Mouse (Mus musculus): ENCODE measurements at regions not wholly inside any gene's neighbourhood (a gene's known extent, or its start where the extent isn't known, plus 50 kb on each side); places are given as distances from the start of the nearest gene placed in this dataset.

DNA sequence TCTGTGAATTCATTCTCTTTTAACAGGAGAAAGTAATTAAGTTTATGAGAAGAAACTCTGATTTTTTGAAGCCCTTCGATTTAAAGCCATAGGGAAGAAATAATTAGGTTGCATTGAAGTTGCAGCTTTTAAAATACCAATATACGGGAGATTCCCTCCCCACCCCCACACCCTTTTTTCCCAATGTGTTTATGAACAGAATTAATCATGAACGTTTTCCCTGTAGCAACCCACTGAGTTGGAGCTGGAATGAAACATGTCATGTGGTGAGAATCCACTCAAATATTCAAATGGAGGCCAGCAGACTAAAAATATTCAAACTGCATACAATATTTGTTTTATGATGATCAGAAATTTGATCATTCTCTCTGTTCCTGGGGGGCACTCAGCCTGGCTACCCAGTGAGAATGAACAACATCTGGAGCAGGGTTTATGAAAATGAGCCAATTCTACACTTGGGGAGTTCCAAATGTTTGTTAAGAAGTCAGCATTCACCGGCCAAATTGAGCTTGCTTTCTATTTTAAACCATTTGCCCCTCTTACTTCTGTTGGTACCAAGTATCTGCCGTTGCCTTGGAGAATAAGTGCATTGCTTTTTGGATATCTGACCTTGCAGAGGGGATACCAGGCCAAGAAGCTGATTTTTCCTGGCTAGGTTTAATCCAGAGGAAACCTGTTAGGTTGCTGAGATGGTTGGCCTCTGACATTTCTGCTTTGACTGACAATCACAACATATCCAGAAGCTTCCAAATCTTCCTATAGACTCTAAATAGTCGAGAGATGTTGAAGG is 127.8 kb upstream of the Arhgap20 start:
- Histone ChIP-seq H3K36me3 (ENCODE audit: control insufficient read depth, insufficient read depth, low read length) (no peaks in the 10 kb centered on the region), H3K4me1 (ENCODE audit: control insufficient read depth, insufficient read depth, low read length) (no peaks in the 10 kb centered on the region), H3K4me3 (ENCODE audit: insufficient read depth, low read depth, low read length) (no peak overlapping the region), H3K27me3 (replicated peaks; ENCODE audit: control insufficient read depth, insufficient read depth, low read length) (no peaks in the 10 kb centered on the region), H3K27ac (ENCODE audit: insufficient read depth, low read depth, low read length) (no peak overlapping the region)
- DNase-seq, result no peak
- WGBS, result 60% methylated on average over 6 of the region's 6 CpGs
- no peak for TF ChIP-seq POLR2A (IDR thresholded peaks at IDR 0.05; ENCODE audit: low read depth, low read length)
- no peak for TF ChIP-seq CTCF (conservative IDR thresholded peaks at IDR 0.05; ENCODE audit: insufficient read depth, insufficient read length, low read depth, low read length)

- TF ChIP-seq POLR2A (IDR thresholded peaks at IDR 0.05; ENCODE audit: low read depth, low read length) (no peak), CTCF (conservative IDR thresholded peaks at IDR 0.05; ENCODE audit: insufficient read depth, insufficient read length, low read depth, low read length) (no peak)
- 73% methylated on average over 4 of the region's 4 CpGs for WGBS
- H3K27ac ChIP-seq (ENCODE audit: insufficient read depth, low read depth, low read length), result no peak overlapping the region
- H3K4me3 ChIP-seq (ENCODE audit: insufficient read depth, low read depth, low read length), result no peak overlapping the region
- H3K27me3 ChIP-seq (replicated peaks; ENCODE audit: control insufficient read depth, insufficient read depth, low read length), result no peaks in the 10 kb centered on the region
- no peaks in the 10 kb centered on the region for H3K36me3 ChIP-seq (ENCODE audit: control insufficient read depth, insufficient read depth, low read length)
- DNase-seq, result no peak
- no peaks in the 10 kb centered on the region for H3K4me1 ChIP-seq (ENCODE audit: control insufficient read depth, insufficient read depth, low read length)
Measured at GRCm38 (mm10) chr9:51641706-51642105, 123.4 kb upstream of the Arhgap20 start.

- H3K4me1 ChIP-seq (ENCODE audit: control insufficient read depth, insufficient read depth, low read length), result no peaks in the 10 kb centered on the region
- DNase-seq, result no peak
- H3K36me3 ChIP-seq (ENCODE audit: control insufficient read depth, insufficient read depth, low read length), result no peaks in the 10 kb centered on the region
- H3K4me3 ChIP-seq (ENCODE audit: insufficient read depth, low read depth, low read length), result no peak overlapping the region
- 26% methylated on average over 1 of the region's 1 CpGs for WGBS
- no peak overlapping the region for H3K27ac ChIP-seq (ENCODE audit: insufficient read depth, low read depth, low read length)
- no peak for TF ChIP-seq CTCF (conservative IDR thresholded peaks at IDR 0.05; ENCODE audit: insufficient read depth, insufficient read length, low read depth, low read length)
- no peak for TF ChIP-seq POLR2A (IDR thresholded peaks at IDR 0.05; ENCODE audit: low read depth, low read length)
- H3K27me3 ChIP-seq (replicated peaks; ENCODE audit: control insufficient read depth, insufficient read depth, low read length), result no peaks in the 10 kb centered on the region
Measured at GRCm38 (mm10) chr9:51645426-51645825, 119.7 kb upstream of the Arhgap20 start.

DNA sequence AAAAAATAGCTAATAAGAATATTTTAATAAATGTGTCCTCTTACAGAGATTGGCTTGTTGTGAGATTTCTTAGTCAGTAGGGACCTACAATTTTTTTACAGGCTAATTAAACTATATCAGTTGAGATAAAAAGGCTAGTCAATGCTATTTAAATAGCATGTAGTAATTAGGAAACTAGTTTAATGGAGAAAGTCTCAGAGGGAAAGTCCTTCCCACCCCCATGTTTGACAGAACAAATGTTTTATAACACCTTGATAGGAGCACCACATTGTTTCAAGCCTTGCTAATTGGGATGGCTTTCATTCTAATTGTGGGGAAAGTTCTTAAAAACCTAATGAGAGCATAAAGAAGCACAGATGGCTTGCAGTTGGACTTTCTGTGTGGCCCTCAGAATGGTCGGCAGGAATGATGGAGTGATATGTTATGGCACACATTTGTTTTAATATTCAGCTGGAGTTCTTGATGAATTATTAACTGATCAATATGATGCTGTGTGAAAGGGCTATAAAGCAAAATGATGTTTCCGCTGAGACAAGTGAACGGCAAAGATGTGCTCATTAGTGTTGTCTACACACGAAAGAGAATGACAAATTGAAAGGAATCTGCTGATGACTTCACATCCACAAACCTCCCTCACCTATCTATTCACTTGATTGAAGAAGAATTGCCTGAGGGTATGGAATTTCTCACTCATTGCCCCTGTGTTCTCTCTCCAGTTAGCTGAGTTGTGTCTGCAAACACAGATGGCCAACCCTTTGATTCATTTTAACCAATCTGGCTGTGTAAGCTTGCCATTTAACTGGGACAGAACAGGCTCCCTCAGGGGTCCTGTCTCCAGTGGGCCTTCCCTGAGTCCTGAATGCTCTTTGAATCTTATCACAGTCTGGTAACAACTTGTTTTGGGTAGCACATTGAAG is 111.5 kb upstream of the Arhgap20 start:
- Histone ChIP-seq H3K27ac (ENCODE audit: insufficient read depth, low read depth, low read length) (no peak overlapping the region), H3K27me3 (replicated peaks; ENCODE audit: control insufficient read depth, insufficient read depth, low read length) (no peaks in the 10 kb centered on the region), H3K4me1 (ENCODE audit: control insufficient read depth, insufficient read depth, low read length) (no peaks in the 10 kb centered on the region), H3K36me3 (ENCODE audit: control insufficient read depth, insufficient read depth, low read length) (no peaks in the 10 kb centered on the region), H3K4me3 (ENCODE audit: insufficient read depth, low read depth, low read length) (no peak overlapping the region)
- TF ChIP-seq POLR2A (IDR thresholded peaks at IDR 0.05; ENCODE audit: low read depth, low read length) (no peak), CTCF (conservative IDR thresholded peaks at IDR 0.05; ENCODE audit: insufficient read depth, insufficient read length, low read depth, low read length) (no peak)
- WGBS, result 84% methylated on average over 4 of the region's 4 CpGs
- no peak for DNase-seq

DNA sequence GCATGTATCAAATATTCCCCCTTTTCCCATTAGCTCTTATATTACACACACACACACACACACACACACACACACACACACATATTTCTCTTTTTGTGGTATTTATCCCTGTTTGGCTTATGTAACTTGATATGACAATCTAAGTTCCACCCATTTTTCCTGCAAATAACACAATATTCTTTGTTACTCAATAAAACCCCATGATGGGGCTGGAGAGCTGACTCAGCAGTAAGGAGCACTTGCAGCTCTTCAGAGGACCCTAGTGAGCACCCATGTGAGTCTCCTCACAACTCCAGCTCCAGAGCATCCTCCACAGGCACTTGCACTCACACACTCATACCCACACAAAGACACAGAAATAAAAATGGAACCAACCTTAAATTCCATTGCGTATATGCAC is 110.5 kb upstream of the Arhgap20 start:
- TF ChIP-seq POLR2A (IDR thresholded peaks at IDR 0.05; ENCODE audit: low read depth, low read length), result no peak
- no peak for TF ChIP-seq CTCF (conservative IDR thresholded peaks at IDR 0.05; ENCODE audit: insufficient read depth, insufficient read length, low read depth, low read length)
- Histone ChIP-seq H3K36me3 (ENCODE audit: control insufficient read depth, insufficient read depth, low read length) (no peaks in the 10 kb centered on the region), H3K4me1 (ENCODE audit: control insufficient read depth, insufficient read depth, low read length) (no peaks in the 10 kb centered on the region), H3K27ac (ENCODE audit: insufficient read depth, low read depth, low read length) (no peak overlapping the region), H3K4me3 (ENCODE audit: insufficient read depth, low read depth, low read length) (no peak overlapping the region), H3K27me3 (replicated peaks; ENCODE audit: control insufficient read depth, insufficient read depth, low read length) (no peaks in the 10 kb centered on the region)
- DNase-seq, result no peak
- 95% methylated on average over 1 of the region's 1 CpGs for WGBS

GRCm38 (mm10) chr9:51657796-51658195 is 107.3 kb upstream of the Arhgap20 start:
- no peak for DNase-seq
- no peak overlapping the region for H3K4me3 ChIP-seq (ENCODE audit: insufficient read depth, low read depth, low read length)
- no peaks in the 10 kb centered on the region for H3K36me3 ChIP-seq (ENCODE audit: control insufficient read depth, insufficient read depth, low read length)
- WGBS, result 92% methylated on average over 1 of the region's 1 CpGs
- TF ChIP-seq CTCF (conservative IDR thresholded peaks at IDR 0.05; ENCODE audit: insufficient read depth, insufficient read length, low read depth, low read length) (no peak), POLR2A (IDR thresholded peaks at IDR 0.05; ENCODE audit: low read depth, low read length) (no peak)
- H3K27ac ChIP-seq (ENCODE audit: insufficient read depth, low read depth, low read length), result no peak overlapping the region
- no peaks in the 10 kb centered on the region for H3K27me3 ChIP-seq (replicated peaks; ENCODE audit: control insufficient read depth, insufficient read depth, low read length)
- no peaks in the 10 kb centered on the region for H3K4me1 ChIP-seq (ENCODE audit: control insufficient read depth, insufficient read depth, low read length)
